Mouse (Mus musculus) Muller cell, postnatal 12 days (primary cell): ENCODE measurements around the gene Gm17657.

ENCODE experiments used
- DNase-seq: peaks from one replicate; pipeline ENCODE4 v3.0.0-alpha.2; 2015; ENCODE audit errors: inconsistent ontology term

Gm17657 gene

GRCm38 (mm10) chr17:29549543-29550428, at the start of gene Gm17657, which contains the start of gene Tbc1d22b:
TSS of gene Gm17657 (minus strand) at chr17:29549638.
TSS of gene Tbc1d22b (plus strand) at chr17:29549785.
- peak; percentile 96 for DNase-seq

DNA sequence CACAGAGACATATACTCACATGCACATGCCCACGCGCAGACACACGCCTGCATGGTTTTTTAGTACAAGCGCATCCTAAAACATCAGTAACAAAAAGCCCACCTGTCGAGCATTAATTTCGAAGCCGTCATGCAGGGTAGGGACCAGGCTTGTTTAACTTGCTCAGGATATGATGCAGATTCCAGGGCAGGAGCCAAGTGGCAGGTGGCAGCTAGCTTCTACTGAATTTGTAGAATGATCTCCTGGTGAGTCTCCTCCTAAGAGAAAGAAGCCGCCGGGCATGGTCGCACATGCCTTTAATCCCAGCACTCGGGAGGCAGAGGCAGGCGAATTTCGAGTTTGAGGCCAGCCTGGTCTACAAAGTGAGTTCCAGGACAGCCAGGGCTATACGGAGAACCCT, 49.6 kb upstream of the Gm17657 start:
- no peak for DNase-seq

- DNase-seq: no peak
These were observed 47.3 kb upstream of the Gm17657 start for GRCm38 (mm10) chr17:29596771-29597132.

GRCm38 (mm10) chr17:29595891-29596770, 46.7 kb upstream of the Gm17657 start:
- DNase-seq: no peak

DNA sequence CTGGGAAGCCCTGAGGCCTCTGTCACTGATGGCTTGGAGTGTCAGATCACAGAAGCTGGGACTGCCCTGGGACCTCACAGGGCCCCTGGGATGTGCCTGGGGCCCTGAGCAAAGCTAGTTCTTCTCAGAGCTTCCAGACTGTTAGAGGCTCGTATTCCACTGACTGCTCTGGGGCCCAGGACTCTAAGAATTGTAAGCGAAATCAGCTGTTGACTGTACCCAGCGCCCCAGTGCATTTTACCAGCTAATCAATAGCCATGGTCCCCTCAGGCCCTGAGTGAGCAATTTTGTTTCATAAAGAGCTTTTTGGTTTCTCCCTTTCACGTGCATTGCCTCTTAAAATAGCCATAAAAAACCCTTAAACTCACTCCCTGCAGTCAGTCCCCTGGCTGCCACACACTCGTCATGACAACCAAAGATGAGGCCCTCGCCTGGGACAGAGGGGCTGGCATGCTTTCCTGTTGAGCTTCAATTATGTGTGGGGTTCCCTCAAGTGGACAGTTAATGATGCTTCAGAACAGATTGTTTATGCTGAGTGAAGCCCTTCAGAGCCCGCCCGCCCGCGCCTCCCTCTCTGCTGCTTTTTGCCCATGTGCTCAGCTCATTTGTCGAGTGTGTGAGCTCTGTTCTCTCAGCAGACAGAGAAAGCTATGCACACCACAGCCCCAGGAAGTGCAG, 39.9 kb upstream of the Gm17657 start:
- DNase-seq: peak; percentile 66

DNA sequence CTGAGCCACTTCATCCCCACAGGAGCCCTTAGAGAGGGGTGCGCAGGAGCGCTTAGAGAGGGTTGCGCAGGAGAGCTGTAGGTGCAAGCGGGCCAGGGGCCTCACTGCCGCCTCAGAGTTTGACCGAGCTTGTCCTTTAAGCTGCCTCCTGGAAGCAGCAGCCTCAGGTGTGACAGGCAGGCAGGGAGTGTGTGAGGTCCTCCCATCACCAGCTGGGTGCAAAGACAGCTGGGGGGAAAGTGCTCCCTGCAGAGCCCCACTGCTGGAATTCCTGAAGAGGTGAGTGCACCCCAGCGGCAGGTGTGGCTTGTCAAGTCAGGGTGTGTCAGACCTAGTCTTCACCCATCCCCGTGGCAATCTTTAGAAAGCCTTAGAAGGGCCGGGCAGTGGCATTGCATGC, 37.5 kb upstream of the Gm17657 start:
- no peak for DNase-seq

GRCm38 (mm10) chr17:29585446-29585845, 36.0 kb upstream of the Gm17657 start:
- no peak for DNase-seq

DNA sequence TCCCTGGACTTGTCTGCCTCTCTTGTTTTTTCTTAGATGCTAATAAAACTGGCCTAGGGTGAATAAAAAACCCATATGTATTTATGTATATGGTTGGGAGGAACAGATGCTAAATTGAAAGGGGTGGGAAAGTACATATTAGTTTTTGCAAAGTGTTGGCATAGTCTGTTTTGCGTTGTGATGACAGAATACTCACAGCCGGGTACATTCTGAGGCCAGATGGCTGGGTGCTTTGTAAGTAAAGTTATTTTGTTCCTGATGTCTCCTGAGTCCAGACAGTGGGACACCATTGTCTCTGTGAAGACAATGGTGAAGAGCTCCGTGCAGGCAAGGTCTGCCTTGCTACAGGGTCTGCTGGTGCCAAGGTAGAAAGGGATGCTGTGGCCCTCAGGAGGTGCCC, 35.3 kb upstream of the Gm17657 start:
- DNase-seq: no peak

- no peak for DNase-seq
These were observed 34.9 kb upstream of the Gm17657 start for GRCm38 (mm10) chr17:29584306-29584705.

- DNase-seq: no peak
These were observed 34.1 kb upstream of the Gm17657 start for GRCm38 (mm10) chr17:29583569-29583968.

DNA sequence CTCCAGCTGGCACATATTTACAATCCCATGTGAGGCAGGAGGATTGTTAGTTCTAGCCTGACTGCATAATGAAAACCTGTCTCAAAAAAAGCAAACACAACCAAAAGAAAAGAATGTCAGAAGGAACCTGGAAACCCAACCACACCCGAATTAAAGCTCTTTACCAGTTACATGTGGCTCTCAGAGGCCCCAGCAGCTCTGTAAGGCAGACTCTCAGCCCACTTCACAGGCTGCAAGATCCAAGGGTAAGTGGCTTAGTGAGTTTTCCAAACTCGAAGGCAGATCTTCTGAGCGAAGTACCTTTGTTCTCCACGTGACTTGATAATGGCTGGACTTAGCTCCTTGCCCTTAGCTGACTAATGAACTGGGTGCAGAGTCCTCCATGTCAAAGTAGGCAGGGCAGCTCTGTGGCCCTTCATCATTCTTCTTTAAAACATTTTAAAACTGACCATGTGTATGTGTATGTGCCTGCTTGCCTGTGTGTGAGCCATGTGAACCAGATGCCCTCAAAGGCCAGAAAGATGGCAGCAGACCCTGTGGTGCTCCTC, 30.2 kb upstream of the Gm17657 start:
- DNase-seq: no peak

GRCm38 (mm10) chr17:29569831-29570230, 20.4 kb upstream of the Gm17657 start:
- no peak for DNase-seq

- no peak for DNase-seq
These were observed 19.0 kb upstream of the Gm17657 start for GRCm38 (mm10) chr17:29568435-29568834.

- DNase-seq: no peak
These were observed 16.1 kb upstream of the Gm17657 start for GRCm38 (mm10) chr17:29565521-29565920.

DNA sequence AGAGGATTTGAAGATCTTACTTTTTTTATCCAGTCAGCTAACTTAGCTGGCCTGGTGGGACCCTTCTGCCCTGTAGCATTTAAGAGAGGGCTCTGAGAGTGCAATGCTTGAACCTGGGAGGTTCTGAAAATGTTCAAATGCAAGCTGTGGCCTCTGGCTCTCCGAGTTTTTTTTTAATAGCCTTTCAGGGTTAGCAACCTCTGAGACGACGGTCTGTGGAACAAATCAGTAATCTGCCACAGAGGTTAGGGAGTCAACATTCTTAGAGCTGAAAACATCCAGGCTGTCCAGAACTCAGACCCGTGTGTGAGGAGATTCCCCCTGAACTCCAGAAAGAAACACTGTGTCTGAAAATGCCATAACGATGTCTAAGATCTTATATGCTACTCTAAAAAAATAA, 9.0 kb upstream of the Gm17657 start:
- DNase-seq: no peak

DNA sequence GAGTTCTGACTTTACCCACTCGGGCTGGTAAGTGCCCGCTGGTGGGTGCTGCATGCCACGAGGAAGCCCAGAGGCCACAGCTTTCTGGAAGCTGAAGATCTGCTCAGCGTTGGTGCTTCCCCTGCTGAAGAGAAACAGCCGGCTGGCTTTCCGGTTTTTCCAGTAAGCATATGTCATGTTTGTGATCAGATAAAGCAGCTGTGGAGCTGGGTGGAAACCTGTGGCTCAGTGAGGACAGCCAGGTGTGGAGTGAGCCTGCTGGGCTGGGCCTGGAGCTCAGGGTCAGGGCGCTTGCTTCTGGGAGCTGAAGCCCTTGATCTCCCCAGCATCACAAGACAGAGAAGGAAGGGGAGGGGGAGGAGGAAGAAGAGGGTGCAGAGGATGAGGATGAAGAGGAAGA, 7.5 kb upstream of the Gm17657 start:
- DNase-seq: no peak

- no peak for DNase-seq
These were observed 7.0 kb upstream of the Gm17657 start for GRCm38 (mm10) chr17:29556456-29556855.

GRCm38 (mm10) chr17:29554176-29554575, 4.7 kb upstream of the Gm17657 start:
- no peak for DNase-seq

DNA sequence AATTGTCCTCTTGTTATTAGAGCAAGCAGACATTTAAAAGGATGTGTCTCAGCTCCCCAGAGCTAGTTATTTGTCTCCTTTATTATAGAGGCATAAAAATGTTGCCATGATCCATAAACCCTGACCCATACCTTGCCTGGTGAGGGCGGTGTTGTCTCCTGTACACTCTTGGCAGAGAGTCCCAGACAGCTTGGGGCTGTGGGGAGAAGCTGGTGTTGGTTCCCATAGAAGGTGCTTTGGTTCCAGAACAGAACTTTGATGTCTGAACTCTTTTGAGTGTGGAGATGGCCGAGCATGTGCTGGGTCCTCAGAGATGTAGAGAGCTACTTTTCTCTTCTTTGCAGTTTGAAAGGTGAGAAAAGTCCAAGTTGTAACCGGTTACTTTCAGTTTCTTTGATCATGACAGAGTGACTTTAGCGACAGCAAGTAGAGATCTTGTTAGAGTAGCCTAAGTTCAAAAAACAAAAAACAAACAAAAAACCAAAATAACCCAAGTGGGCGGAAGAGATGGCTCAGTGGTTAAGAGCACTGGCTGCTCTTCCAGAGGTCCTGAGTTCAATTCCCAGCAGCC, 2.8 kb upstream of the Gm17657 start, which contains the start of gene Tmem217:
TSS of gene Tmem217 (minus strand) at position 224 of the 571 bp plus-strand sequence.
- DNase-seq: no peak

DNA sequence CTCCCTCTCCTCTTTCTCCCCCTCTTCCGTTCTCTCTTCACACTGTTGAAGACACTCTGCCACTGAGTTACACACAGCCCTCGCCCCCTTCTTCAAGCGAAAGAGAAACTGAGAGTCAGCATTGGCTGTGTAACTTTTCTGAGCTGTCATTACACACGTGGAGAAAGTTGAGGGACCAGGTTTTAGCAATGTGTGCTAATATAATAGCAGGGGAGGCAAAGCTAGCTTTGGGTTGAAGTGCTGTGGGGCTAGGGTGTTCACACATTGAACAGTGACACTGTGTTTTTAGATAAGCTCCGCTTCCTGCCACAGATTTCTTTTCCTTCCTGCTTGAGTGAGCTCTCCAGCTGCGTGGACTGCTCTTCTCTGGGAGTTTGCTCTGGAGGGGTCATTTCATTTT, 1.6 kb upstream of the Gm17657 start:
- no peak for DNase-seq

GRCm38 (mm10) chr17:29548994-29549393, 444 bp downstream of the Gm17657 start:
- no peak for DNase-seq
